Mouse (Mus musculus) kidney, adult 11 months (tissue): ENCODE data around the gene Iqch.
A peak's percentile ranks its signal among the peaks of the same experiment; 100 is the strongest.
"Not testable (repeated sequence)": the region's sequence is repeated elsewhere in the genome, so short reads cannot be mapped to it uniquely, and the experiment has no call there.

Experiments used
- DNase-seq: peaks from one replicate; pipeline ENCODE4 v3.0.0; 2022

Gene Iqch

GRCm38 (mm10) chr9:63556933-63557332 is 45.4 kb downstream of the Iqch start:
- no peak for DNase-seq

GRCm38 (mm10) chr9:63556316-63556715 is 46.0 kb downstream of the Iqch start:
- DNase-seq, result no peak

GRCm38 (mm10) chr9:63555460-63555990 is 46.8 kb downstream of the Iqch start:
- no peak for DNase-seq

- no peak for DNase-seq
Observed at GRCm38 (mm10) chr9:63553628-63554027, 48.7 kb downstream of the Iqch start.

DNA sequence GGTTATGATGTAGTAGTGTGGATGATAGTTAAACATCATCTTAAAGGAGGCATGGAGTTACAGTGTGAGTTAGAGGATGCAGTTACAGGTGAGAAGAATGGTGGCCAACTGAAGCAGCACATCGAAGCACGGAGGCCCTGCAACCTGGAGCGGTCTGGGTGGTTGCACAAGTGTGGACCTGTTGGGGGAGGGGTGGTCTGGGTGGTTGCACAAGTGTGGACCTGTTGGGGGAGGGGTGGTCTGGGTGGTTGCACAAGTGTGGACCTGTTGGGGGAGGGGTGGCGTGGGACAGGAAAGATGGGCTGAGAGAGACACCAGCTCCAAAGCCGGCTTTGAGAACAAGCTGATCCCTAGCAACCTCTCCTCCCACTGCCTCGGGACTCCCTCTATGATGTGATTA is 51.6 kb downstream of the Iqch start:
- DNase-seq, result not testable (repeated sequence)

DNA sequence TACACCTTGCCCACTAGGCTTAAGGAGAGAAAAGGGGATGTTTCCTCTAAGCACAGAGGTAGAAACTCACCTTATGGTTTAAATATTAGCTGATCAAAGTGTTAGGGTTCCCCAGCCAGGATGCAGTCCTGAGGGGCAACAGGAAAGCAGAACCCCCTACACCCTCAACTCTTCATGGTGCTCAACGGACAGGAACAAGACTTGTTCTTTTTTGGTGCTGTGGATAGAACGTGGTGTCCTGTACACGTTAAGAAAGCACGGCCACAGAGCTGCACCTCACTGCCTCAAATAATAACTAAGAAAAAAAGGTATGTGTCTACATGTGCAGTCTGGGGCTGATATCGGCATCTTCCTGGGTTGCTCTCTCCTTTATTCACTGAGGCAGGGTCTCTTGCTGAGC is 53.3 kb downstream of the Iqch start:
- no peak for DNase-seq

DNA sequence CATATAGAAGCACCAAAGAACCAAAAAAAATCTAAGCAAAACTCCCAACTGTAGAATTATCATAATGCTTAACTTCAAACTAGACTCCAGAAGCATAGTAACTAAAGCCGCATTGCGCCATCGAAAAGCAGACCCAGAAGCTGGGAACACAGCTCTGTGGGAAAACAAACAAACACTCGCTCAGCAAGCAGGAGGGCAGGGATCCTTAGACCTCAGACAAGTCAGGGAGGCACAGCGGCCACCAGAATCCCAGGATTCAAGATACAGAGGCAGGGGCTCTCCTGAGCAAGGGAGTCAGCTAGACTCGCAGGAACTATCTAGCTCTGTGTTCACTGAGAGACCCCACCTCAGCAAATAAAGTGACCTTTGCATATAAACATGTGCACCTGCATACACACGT is 60.4 kb downstream of the Iqch start:
- no peak for DNase-seq

GRCm38 (mm10) chr9:63541301-63541700 is 61.0 kb downstream of the Iqch start:
- DNase-seq, result no peak

DNA sequence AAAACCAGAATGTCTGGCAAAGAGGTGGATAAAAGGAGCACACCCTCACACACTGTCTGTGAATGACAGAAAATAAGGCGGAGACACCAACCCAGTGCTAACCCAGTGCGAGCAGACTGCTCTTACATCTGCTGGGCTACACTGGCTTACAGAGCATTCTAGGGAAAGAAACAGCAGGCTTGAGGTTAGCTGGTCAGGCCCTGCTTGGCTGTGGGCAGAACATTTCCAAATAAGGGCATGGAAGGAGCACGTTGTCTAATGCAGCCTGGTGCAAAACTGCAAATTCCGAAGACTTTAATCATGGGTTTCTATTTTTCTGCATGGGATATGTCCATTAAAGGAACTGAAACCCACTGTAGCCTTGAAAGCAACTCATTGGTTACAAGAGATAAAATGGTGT is 64.8 kb downstream of the Iqch start:
- no peak for DNase-seq

DNA sequence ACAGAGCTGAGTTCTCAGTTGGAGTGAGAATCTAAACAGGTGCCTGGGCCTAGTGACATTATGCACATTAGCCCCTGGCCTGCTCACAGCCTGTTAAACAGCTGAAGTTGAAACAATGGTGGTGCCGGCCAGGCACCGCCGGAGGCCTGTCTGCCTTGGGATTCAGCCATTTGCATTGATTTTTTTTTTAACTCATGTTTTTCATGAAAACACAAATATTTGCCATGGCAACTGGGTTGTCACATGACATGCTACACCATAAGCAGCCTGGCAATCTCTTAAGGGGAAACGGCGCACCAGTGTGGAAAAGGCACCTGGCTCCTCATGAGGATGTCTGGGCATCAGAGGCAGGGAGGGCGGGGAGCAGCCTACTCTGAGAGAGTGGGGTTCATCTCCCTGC is 67.3 kb downstream of the Iqch start:
- no peak for DNase-seq

GRCm38 (mm10) chr9:63534371-63534780 is 67.9 kb downstream of the Iqch start:
- DNase-seq, result no peak

- peak; percentile 31 for DNase-seq
Observed at GRCm38 (mm10) chr9:63532966-63533711, 69.2 kb downstream of the Iqch start.

DNA sequence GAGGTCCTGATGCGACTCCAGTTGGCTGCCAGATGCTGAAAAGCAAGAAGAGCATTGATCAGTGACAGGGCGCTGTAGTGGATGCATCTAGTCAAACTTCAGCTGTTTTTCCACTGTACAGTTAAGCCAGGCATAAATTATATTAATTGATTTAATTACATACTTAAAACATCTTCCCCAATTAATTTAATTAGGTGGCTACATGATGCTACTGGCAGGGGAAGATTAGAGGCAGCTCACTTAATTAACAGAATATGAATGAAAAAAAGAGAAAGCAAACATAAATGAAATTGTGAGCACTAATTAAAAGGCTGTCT is 78.4 kb downstream of the Iqch start:
- no peak for DNase-seq

DNA sequence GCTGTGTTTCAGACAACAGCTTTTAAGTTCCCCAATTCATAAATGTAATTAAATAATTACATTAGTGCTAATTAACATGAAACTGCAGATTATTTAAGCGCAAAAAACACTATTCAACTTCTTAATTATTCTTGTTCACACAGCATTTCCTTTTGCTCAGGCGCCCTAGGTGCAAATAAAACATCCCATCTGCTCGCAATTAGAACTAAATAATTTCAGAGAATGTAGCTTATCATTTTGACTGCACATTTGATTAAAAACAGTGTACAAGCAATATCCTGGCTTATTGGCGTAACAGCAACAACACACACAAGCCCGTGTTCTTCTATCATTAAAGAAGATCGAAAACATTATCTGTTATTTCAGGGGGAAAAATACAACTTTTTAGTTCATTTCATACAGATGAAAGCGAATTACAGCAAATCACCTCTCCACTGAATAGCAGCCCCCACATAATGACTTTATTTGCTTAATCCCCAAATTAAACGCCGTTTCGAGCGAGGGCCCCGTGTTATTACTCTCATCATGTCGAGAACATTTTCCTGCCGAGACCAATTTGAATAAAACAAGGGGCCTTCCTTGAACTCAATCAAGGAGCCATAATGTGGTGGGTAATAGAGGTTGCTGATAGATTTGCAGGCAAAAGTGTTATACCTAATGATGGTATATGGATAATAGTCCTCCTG is 78.9 kb downstream of the Iqch start:
- no peak for DNase-seq

- DNase-seq, result no peak
Observed at GRCm38 (mm10) chr9:63512851-63513250, 89.4 kb downstream of the Iqch start.

DNA sequence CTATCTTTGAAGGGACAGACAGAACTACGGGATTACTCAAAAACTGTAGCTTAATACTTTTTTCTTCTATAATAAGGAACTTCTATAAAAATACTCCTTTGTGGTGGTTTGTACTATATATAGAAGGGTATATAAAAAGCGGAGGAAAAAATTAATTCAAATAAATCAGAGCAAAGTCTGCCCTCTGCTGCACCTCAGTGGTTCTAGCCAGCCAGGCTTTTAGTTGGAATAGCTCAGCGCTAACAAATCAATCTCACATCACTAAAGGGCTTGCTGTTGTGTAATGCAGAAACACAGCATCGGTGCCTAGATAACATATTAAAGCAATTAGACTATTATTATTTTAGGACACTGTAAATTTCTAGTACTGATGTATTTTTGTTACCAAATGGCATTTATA is 91.3 kb downstream of the Iqch start:
- DNase-seq, result no peak

GRCm38 (mm10) chr9:63507110-63507509 is 95.2 kb downstream of the Iqch start:
- DNase-seq, result no peak

DNA sequence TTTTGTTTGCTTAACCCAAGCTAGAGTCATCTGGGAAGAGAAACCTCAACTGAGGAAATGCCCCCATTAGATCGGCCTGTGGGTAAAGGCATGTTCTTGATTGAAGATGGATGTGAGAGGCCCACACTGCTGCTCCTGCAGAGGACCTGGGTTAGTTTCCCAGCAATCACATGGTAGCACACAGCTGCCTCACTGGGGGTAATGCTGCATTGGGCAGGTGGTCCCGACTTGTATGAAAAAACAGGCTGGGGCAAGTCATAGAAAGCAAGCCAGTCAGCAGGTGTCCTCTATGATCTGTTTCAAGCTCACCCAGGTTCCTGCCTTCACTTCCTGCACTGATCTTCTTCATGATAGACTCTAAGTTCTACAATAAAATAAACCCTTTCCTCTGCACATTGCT is 98.4 kb downstream of the Iqch start:
- DNase-seq, result no peak

- DNase-seq, result no peak
Observed at GRCm38 (mm10) chr9:63501516-63501915, 100.8 kb downstream of the Iqch start.

GRCm38 (mm10) chr9:63499912-63500311 is 102.4 kb downstream of the Iqch start:
- DNase-seq, result no peak

GRCm38 (mm10) chr9:63495786-63496185 is 106.5 kb downstream of the Iqch start:
- no peak for DNase-seq

DNA sequence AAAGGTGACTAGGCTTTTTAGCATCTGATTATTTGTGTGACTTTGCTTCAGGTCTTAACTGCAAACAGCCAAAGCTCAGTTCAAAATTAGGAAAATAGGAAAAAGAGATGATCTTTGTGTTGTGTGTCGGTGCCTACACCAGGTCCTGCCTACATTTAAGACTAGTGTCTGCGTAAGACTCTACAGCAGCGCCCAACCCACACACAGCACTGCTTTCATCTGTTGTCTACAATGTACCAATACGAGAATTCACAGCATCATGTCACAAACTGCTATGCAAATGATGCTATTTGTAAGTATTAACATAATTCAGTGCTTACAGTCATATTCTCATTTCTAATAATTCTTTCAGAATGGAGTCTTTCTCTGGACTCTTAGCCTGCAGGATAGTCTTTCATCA is 108.5 kb downstream of the Iqch start:
- no peak for DNase-seq

DNA sequence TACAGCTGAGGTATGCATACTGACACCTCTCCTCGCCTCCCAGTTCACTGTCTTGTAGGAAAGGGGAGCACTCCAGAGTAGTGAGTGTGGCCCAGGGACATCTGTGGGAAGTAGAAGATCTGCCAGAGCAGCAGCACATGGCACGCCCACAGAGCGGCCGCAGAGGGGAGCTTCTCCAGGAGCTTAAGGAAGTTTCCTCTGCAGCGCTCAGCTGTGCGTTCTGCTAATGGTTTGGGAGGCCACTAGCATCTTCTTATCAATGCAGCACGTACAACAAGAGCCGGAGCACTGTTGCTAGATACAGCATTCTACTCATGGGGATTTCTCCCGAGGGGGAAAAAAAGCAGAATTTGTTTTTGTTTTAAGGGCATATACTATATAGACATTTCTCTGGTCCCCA is 110.0 kb downstream of the Iqch start:
- DNase-seq, result no peak

DNA sequence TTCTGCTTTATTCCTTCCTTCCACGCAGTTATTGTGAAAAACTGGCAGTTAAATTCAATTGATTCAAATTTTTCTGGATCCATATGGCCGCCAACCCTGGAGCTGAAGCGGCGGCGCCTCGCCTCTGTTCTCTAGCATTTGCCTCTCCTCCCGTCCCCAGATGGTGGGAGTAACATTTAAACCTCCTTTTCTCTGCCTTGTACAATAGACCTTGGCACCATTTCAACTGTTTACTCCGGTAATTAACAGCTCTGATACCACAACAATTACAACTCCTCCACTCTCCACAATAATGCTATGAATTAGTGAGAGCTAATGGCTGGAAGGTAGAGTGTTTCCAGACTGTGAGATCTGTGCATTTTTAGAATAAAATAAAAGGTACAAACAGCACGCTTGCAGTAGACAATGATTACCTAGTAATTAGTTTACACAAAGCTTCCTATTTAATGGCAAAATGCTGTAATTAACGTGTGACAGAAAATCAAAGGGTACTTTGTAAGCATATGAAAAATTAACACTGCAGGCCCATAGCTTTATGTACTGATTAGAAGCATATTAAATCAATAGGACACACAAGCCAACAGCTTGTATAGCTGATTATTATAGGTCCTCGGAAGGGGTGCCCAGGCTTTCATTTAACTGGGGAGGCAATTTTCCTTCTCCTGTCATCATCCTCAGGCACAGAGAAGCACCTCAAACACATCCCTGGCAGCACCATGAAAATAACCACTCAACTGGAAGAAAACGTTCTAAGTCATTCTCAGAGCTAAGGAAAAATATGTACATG is 111.6 kb downstream of the Iqch start:
- DNase-seq, result no peak
